Mouse (Mus musculus) cerebellum, adult 11 months (tissue): Measurements from ENCODE around the gene Gm20388.

Experiments
- DNase-seq: peaks from one replicate; pipeline ENCODE4 v3.0.0; 2022

The Gm20388 gene

DNA sequence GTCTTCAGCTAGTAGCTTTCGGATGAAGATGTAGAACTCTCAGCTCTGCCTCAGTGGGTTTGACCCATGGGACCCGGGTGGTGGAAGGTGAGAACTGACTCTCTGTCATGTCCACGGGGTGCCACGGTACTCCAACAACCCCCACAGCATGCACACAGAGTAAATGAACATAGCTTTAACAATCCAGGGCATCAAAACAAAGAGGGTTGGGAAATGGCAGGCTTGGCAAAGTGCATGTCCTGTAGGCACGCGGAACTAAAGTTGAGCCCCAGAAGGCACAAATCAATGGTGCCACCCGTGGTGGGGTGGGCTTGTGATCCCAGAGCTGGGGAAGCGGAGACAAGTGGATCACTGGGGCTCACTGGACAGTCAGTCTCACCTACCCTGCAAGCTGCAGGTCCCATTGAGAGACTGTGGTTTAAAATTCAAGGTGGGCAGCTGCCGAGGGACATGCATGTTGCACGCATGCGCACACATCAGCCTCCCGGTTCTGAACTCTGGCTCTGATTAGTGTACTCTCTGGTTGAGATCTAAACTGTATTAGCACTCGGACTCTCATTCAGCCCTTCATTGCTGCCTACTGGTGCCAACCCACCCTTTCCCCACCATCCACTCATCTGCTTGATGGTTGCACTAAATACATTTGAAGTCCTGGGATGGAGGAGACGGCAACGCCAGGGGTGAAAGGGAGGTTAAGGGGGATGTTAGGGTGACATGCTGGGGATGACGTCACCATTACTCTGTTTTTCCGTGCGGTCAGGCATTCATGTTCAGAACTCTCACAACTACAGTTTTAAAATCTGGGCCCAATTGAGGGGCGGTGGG lies 2037.9 kb downstream of the Gm20388 start:
- peak; percentile 43 for DNase-seq

DNA sequence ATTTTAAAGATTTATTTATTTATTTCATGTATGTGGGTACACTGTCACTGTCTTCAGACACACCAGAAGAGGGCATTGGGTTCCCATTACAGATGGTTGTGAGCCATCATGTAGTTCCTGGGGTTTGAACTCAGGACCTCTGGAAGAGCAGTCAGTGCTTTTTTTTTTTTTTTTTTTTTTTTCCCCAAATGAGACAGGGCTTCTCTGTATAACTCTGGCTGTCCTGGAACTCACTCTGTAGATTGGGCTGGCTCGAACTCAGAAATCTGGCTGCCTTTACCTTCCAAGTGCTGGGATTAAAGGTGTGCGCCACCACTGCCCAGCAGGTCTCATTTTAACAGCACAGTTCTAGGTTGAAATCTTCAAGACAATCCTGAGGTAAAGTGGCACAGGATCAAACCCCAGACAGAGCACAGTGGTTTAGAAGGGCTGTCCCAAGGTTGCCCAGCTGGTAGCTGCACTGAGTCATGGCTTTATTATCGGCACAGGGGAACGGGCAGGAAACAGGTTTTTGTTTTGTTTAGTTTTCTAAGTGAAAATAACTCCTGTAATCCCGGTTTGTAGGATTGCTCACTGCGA lies 2038.7 kb downstream of the Gm20388 start, which contains the start of gene Banp:
Banp (plus strand) TSS at position 529 of the 579 bp plus-strand sequence.
- DNase-seq, result no peak

DNA sequence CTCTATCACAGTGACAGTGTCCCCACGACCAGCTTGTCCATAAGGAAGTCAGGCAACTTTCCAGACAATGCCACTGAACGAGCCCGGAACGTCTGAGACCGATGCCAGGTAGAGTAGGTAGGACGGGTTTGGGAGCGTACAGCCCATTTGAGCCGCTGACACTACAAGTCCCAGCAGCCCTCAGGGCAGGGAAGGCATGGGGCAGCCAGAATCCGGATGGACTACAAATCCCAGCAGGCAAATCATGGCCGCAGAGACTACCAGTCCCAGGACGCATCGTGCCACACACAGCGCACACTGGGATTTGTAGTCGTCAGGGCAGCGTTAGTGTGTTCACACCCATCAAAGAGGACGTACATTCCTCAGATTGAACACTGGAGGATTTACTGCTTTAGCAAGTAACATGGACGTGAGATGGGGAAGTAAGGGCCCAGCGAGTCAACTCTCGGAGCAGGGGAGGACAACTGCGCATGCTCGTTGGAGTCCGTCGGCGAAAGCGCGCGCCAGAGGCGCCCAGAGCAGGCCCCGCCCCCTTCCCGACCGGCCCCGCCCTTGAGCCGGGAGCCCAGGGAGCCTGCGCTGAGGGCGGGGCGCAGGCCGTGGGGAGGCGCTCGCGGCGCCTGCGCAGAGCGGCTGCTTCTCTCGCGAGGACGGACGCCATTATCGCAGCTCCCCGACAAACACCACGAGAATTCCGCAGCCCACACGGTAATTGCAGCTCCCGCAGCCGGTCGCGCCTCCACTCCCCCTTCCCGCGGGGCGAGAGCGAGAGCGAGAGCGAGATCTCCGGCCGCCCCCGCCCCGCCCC lies 2039.5 kb downstream of the Gm20388 start:
- DNase-seq, result peak; percentile 99

DNA sequence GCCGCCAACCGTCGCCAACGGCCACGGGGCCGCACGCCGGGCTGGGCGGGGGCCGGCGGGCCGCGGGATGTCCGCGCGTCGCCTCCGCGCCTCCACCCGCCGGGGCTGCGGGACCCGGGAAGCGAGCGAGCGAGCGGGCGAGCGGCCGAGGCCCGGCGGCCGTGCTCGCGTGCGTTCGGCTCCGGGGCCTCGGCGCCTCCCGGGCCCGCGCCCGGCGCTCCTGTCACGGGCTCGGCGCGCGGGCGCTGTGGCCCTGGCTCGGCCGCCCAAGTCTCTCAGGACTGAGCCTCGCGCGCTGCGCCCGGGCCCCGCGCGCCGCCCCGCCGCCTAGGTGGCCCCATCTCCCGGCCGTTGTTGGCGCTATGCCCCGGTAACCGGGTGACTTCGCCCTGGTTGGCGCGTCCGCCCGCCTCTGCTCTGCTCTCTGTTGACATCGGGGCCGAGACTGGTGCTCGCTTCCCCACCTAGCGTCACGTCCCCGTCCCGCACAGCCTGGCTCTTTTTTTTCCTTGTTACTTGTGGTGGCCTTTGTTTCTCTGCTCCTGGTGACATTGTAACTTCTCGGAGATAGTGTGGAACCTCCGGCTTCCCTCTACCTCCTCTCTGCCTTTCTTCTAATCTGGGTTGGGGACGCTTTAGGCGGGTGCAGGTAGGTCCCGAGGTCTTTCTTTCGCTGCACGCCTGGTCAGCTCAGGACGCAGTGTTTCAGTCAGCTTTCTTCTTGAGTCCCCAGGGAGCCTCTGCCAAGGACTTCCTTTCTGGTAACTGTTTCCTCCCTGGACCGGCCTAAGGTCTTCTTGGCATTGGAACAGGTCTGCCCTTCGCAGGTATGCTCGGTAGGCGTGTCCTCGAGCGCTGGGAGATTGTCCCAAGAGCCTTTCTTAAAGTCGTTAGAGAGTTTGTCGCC lies 2040.4 kb downstream of the Gm20388 start:
- peak; percentile 77 for DNase-seq

DNA sequence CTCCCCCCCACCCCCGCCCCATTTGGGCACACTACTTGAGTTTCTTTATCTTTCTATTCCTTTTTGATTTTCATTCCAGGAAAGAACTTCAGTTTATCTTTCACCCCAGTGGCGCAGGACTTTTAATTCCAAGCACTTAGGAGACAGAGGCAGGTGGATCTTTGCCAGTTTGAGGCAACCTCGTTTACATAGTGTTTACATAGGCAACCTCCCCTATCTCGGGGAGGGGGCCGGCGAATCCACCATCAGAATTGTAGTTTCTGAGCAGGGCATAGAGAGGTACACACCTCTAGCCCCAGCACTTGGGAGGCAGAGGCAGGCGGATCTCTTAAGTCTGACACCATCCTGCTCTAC lies 2041.0 kb downstream of the Gm20388 start:
- DNase-seq, result peak; percentile 44

DNA sequence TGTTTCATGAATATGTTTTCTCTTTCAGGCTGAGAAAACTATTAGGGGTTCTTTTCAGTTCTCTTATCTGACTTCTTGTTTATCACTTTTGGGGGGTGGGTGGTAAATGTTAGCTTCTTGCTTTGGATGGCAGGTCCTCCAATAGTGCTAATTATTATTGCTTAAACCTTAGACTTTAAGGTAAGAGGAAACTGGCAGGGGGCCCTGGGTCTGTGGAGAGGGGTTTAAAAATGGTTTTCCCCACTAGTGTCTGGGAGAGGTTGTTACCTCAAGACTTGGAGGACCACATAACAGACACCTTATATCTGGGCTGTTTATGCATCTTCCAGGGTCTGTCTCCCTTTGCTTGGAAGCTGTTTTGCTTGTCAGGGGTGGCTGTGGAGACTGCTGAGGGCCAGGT lies 2041.5 kb downstream of the Gm20388 start:
- DNase-seq, result no peak

DNA sequence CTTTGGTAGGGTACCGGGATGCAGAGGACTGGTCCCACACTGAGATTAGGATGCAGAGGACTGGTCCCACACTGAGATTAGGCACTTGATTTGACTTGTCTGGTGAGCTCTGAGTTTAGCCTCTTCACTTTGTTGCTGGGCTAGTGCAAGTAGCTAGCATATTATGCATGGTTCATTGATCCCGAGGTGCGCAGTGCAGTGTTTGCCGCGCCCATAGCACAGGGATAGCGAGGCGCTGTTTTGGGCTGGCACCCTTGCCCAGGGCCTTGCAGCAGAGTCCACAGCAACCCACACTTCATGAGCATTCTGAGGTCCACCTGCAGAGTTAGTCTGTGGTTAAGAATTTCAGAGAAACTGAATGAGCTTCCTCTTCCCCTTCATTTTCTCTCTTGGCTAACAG lies 2042.2 kb downstream of the Gm20388 start:
- DNase-seq, result peak; percentile 31

DNA sequence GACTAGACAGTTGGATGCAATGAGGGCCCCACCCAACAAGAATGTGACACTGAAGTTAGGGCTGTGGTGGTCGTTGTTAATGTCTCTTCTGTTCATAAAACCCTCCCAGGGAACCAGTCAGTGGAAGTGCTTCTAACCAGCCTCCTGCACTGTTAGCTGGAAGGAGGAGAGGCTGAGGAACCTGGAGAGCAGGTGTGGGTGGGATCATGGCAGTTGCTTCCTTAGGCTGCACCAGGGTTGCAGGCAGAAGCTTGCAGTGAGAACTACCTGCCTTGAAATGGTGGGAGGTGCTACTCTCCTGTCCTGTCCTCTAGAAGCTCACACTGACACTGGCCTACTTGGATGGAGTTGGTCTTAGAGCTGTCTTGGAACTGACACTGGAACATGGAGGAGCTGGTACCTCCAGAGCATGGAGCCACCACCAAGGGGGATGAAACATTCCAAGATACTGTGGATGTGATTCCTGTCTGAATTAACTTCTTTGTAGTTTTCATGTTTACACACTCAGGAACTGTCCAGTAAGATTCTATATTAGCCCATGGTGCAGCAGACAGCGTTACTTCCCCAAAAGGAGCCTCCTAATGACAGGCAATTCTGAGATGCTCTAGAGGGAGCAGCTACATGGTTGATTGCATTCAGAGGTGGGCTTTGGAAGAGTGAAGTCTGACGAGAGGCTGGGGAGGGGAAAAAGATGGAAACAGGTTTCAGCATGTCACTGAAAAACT lies 2043.3 kb downstream of the Gm20388 start:
- DNase-seq, result no peak

DNA sequence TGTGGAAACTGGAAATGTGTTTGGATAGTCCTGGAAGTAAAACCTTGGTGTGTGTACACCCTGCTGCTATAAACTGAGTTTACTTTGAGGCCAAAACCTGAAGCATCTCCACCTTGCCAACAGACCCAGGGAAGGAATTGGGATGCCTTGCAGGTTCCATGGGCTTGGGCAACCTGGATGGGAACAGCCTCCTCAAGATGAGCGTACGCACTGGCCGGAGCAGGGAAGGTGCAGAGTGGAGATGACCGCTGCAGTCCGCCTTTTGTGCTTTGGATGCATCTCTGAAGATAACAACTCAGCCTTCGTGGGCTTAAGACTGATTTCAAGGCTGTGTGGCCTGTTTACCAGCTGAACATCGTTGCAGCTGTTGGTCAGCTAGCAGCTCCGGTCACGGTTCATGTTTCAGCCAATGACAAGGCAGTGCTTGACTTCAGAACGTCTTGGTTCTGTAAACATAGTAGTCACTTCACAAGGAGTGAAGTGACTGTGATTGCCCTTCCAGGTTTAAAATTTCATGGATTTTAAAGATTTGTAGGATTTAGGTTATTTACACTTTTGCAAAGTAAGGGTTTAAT lies 2044.4 kb downstream of the Gm20388 start:
- DNase-seq, result no peak

DNA sequence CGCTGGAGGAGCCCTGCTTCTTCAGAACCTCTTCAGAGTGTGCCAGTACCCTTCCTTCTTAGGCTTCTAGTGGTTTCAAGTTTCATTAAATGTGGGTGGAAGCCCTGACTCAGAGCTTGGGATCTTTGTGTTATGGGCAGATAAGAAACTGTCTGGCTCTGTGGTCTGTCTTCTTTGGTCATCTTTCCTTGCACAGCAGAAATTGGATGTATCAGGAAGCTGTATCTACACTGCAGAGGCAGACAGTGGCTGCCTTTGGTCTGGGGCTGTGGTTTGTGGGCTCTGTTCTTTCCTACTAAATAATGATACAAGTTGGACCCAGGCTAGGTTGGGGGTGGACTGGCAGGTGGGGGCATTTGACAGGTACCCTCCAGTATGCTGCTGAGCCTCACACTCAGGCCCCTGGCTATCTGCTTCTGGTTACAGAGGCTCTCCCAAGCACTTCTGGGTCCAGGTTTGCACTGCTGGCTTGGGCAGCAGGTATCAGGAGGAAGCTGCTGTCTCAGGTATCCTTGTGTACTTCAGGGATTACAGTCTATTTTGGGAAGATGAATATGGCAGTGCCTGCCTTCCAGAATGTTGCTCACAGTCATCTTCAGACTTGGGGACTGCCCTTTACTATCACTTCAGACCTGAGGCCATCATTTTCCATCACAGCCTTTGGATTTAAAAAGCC lies 2045.3 kb downstream of the Gm20388 start:
- no peak for DNase-seq

DNA sequence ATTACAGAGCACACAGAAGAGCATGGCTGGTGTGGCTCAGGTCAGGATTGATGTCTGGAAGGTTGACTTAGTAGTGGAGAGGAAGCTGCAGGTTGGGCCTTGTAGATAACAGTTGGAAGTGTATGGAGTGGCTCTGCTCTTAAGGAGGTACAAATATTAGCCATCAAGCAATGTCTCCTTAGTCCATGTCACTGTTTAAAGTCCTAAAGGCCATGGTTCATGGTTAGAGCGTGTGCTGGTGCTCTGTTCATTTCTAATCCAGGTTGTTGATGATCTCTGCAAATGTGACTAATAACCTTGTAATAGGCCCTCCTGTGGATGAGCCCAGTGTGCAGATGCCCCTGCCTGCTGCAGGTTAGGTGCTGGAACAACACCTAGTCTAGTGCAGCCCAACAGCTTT lies 2047.8 kb downstream of the Gm20388 start:
- DNase-seq, result no peak

DNA sequence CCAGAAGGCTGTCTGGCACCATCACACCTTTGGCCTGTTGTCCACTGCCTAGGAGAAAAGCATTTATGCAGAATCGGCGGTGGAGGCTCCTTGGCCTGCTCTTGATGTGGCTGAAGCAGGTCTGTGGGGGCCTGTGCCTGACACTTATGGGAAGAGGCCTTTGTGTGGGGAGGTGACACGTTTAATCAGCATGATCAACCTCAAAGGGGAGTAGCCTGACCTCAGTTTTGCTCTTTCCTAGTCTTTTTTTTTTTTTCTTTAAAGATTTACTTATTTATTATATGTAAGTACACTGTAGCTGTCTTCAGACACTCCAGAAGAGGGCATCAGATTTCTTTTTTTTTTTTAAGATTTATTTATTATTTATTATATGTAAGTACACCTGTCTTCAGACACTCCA lies 2052.3 kb downstream of the Gm20388 start:
- no peak for DNase-seq

DNA sequence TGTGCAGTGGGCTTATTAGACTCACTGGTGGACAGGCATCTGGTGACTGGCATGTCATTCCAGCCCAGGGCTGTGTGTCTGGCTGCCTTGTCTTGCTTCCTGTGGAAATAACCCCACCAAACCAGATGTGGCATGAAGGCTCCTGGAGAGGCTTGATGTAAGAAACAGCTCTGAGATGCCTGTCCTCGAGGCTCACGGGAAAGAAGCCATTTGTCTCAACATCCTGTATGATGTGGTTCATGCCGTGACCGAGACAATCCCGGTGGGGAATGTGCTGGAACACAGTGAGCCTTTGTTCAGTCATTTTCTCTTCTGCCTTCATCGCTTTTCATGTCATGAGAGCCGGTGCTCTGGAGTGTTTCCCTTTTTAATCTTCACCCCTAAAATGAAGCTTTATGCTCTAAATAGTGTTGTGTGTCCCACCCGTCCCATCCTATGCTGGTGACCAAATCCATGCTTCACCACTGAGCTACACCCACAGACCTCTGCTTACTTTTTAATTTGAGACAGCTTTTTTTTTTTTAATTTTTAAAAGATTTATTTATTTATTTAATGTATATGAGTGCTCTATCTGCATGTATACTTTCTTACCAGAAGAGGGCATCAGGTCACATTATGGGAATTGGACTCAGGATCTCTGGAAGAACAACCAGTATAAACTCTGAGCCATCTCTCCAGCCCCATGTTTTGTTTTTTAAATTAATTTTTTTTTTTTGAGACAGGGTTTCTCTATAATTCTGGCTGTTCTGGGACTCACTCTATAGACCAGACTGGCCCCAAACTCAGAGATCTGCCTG lies 2054.3 kb downstream of the Gm20388 start:
- no peak for DNase-seq

DNA sequence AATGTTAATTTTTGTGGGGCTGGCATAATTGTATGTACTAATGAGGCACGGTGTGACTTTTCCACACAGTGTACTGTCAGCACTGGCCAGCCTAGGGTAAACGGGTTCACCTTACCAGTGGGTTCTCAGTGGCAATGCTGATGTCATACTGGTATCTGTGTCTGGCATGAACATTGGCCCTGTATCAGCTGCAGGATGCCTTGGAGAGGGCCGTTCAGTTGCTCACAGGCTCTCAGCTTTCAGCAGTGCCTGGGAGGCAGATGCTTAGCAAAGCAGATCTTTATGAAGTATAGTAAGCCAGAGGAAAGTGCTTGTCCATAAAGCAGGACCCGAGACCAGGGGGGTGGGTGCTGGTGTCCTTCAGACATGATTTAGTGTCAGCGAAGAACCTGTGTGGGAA lies 2055.5 kb downstream of the Gm20388 start:
- no peak for DNase-seq

DNA sequence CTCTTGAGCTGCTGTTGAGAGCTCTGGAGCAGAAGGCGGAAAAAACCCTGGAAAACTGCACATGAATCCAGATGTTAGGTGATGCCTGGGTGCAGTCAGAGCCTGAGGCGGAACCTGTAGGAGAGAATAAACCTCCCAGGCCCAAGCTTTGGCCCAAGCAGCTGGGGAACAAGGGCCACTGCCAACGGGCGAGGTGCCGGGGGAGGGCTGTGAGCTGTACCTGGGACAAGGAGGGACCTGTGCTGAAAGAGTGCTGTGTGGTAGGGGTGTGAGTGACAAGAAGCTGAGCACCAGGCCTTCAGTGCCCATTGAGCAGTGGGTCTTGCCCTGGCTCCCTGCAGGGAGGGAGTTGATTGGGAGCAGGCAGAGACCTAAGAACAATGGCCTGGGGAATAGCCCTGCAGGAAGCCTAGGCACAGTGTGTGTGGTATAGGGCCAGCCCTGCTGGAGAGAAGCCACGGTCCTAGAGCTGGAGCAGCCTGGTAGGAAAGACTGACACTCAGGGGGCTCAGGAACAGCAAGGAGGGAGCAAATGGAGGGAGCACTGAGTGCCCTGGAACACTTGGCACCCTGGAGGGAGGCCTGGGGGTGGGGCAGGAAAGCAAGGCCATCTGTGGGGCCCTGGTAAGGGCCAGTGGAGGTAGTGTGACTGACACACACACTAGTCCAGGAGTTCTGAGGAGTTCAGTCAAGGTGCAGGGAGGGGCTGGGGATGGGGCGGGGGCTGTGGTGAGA lies 2056.2 kb downstream of the Gm20388 start:
- DNase-seq, result peak; percentile 29

DNA sequence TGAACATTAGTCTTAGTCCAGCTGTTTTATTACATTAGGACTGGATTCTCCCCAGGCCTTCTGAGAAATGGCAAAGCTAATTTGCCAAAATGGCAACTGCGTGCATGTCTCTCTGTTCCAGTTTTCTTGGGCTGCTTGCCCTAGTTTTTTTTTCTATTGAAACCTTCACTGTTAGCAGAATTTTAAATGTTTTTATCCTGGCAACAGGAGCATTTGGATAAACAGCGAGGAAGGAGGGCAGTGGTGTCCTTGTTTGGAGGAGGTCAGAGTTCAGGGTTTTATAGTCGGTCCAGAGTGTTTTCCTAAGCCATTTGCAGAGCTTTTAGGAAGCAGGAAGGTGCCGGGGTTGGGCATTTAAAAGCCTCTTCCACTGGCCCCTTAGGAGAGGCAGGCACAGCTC lies 2057.3 kb downstream of the Gm20388 start:
- no peak for DNase-seq

DNA sequence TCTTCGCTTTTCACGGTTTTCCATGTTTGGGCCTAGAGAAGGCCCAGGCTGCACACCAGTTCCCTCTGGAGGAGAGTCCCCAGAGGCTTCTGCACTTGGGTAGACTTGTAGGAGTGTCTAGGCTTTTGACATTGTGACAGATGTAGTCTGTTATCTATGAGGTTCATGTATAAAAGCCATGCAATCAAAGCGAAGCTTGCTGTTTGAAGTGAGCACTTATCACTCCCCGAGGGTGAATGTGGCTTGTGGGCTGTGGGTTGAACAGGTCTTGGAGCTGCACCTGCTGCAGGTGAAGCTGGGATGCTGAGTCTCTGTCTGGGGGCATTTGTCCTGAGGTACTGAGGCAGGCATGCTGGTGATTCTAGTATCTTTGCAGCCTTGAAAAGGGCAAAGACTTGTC lies 2057.9 kb downstream of the Gm20388 start:
- no peak for DNase-seq

DNA sequence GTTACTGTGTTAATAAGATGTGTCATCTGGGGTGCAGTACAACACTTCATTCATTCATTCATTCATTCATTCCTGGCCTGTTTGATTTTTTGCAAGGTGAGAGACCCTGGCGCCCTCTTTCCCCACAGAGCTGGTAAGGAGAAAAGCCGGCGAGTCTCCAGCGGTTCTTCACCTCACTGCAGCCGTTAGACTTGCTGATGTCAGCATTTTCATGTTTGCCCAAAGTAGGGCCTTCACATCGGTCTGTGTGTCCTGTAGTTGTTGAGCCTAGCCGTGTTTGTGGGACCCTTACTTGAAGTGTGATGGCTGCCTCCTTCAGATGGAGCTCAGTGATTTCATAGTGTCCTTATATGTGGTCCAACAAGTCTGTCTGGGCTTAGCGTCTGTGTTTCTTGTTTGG lies 2059.6 kb downstream of the Gm20388 start:
- DNase-seq, result no peak

DNA sequence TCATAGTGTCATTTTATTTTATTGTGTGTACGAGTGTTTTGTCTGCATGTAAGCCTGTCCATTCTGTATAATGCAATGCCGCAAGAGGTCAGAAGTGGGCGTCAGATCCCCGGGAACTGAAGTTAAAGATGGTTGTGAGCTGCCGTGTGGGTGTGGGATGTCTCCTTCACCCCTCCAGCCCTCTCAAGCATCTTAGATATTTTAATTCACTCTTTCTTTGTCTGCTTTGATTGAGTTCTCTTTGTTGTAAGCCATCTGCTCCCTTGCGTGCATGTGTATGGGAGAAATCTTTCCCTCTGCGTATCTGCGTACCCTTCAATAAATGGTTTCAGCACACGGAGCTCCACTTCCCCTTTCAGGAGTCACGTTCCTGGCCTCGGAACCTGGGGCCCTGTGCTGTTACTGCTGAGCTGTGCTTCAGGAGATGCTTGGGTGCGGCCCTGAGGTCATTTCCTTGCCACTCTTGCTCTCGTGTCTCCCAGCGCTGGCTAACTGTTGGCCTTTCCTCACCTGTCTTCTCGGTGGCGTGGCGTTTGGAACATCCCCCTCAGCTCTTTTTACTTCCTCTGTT lies 2060.9 kb downstream of the Gm20388 start:
- DNase-seq, result no peak
